16 mouse cellular contexts compared by ENCODE assay signal in the genomic region with DNA sequence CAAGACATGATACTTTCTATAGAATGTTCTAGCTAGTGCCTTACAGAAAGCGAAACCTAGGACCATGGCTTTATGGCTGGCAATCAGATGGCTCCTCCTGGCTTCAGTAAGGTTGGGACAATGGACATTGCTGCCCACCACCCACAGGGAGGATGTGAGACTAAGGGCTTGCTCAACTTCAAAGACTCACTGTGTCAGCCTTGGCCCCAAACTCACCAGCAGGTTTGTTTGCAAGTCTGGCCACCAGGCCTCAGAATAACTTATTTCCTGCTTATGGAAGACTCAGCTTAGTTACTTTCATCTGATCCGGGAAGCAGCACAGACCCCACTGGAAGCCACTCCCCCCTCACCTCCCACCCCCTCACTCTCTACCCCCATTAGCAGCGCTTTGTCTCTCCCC. TPM values are rescaled to one million over a fixed set of nuclear protein-coding genes. Genes with fewer than 3 reads are reported as not detected.
DNase-seq lines count a peak whose midpoint lies in the region; ATAC-seq and TF ChIP-seq lines count a peak whose summit lies in the region.
"Had no signal": no experiment of that assay in that cellular context is flagged by ENCODE, and none has a peak within 500 bp of the region (broad histone marks: within the 10 kb centered on the region; RNA-seq: fewer than 3 reads in every experiment).

No protein-coding gene starts in this region.

- ATAC-seq in heart, embryonic 15.5 days (replicated peaks; ENCODE audit: insufficient number of reproducible peaks, insufficient read depth, low FRiP score, low read depth) = no peak
- ATAC-seq in common myeloid progenitor, adult 5-6 weeks (replicated peaks; ENCODE audit: low read depth, poor library complexity, severe bottlenecking) = 0 out of 2 replicates have a peak, but pooled peaks have one; percentile 39
- 0 out of 2 replicates have a peak, but pooled peaks have one; percentile 20 for ATAC-seq in megakaryocyte progenitor cell, adult 5-6 weeks (replicated peaks; ENCODE audit: poor library complexity)
- ATAC-seq: midbrain, embryonic 15.5 days had no signal

- no peaks in the 10 kb centered on the region for H3K9me3 ChIP-seq in heart, embryonic 15.5 days (replicated peaks)
- H3K9me3 ChIP-seq: embryonic facial prominence, embryonic 12.5 days; heart, embryonic 12.5 days; midbrain, embryonic 15.5 days had no signal

- no peak for DNase-seq in heart, postnatal 14 days
- DNase-seq in layer of hippocampus, adult 2 months (ENCODE audit: low spot score in 2 of 2) = no peak
- no peak for DNase-seq in layer of hippocampus, postnatal 36 days
- no peak for DNase-seq in c-Kit-positive CD71-positive TER-119-positive erythroid progenitor cells, embryonic 14.5 days (ENCODE audit: low spot score)
- DNase-seq: kidney, adult 18-20 months; thymus, postnatal 14 days had no signal

- 57% methylated on average over 3 of the region's 3 CpGs for WGBS in heart, embryonic 15.5 days

- peaks cover 5% of the 10 kb centered on the region; the same call in 1 of the 2 replicates for H3K27me3 ChIP-seq in heart, embryonic 15.5 days
- H3K27me3 ChIP-seq: embryonic facial prominence, embryonic 12.5 days; midbrain, embryonic 15.5 days had no signal

- no peak overlapping the region for H3K9ac ChIP-seq in heart, embryonic 15.5 days
- H3K9ac ChIP-seq: embryonic facial prominence, embryonic 12.5 days; heart, embryonic 12.5 days; midbrain, embryonic 15.5 days had no signal

- TF ChIP-seq CTCF in layer of hippocampus, adult 2 months (conservative IDR thresholded peaks at IDR 0.05) = 0 out of 2 replicates have a peak, but pooled peaks have one; percentile 2

- no peak overlapping the region for H3K4me2 ChIP-seq in heart, embryonic 15.5 days
- H3K4me2 ChIP-seq: embryonic facial prominence, embryonic 12.5 days; heart, embryonic 12.5 days; midbrain, embryonic 15.5 days had no signal

- peak overlapping the region; percentile 45; the same call in 1 of the 2 replicates for H3K27ac ChIP-seq in heart, embryonic 15.5 days
- H3K27ac ChIP-seq in layer of hippocampus, adult 2 months = peak overlapping the region; percentile 76
- H3K27ac ChIP-seq: embryonic facial prominence, embryonic 12.5 days; midbrain, embryonic 15.5 days had no signal

- H3K4me1 ChIP-seq in heart, embryonic 15.5 days (replicated peaks) = peaks cover 7% of the 10 kb centered on the region; the same call in 1 of the 2 replicates
- H3K4me1 ChIP-seq: midbrain, embryonic 15.5 days had no signal

- intact Hi-C loops in heart, postnatal 14 days (cut with DNase I) = no loop called here

- no peaks in the 10 kb centered on the region for H3K36me3 ChIP-seq in heart, embryonic 15.5 days
- H3K36me3 ChIP-seq: embryonic facial prominence, embryonic 12.5 days; heart, embryonic 12.5 days; midbrain, embryonic 15.5 days had no signal

- H3K4me3 ChIP-seq in heart, embryonic 15.5 days = no peak overlapping the region
- H3K4me3 ChIP-seq in layer of hippocampus, adult 2 months = no peak overlapping the region
- H3K4me3 ChIP-seq: embryonic facial prominence, embryonic 12.5 days; heart, embryonic 12.5 days; midbrain, embryonic 15.5 days had no signal

RNA-seq across cellular contexts. Expression of a gene that starts 12.0 kb away (rescaled TPM):
- 2.0 and 4.0 TPM in 2 replicates for polyA plus RNA-seq in heart, embryonic 15.5 days (2015; fragmentation: Nextera tagmentation; extraction: Ambion mirVana)
- total RNA-seq in heart, postnatal 14 days (2021) = 10 to 100 TPM in 1 of 2 experiments, 1 to 10 TPM in 1; 8.8 to 11.4 TPM
- total RNA-seq in layer of hippocampus, adult 2 months (2021) = 10 to 100 TPM; 11.7 to 13.4 TPM
- total RNA-seq in layer of hippocampus, postnatal 36 days (2021) = 10 to 100 TPM; 10.4 to 13.7 TPM
- total RNA-seq in common myeloid progenitor, adult 5-6 weeks (2017) = 0.09 and 0.53 TPM in 2 replicates
- total RNA-seq in megakaryocyte progenitor cell, adult 5-6 weeks (2015) = 0.07 and 0.10 TPM in 2 replicates
- 0.10 and 0.12 TPM in 2 replicates for total RNA-seq in megakaryocyte progenitor cell, adult 5-6 weeks (2017)
- total RNA-seq: MEL had no signal

RNA-seq across cellular contexts. Expression of a gene that starts 31.0 kb away (rescaled TPM):
- not detected in 2 replicates for polyA plus RNA-seq in heart, embryonic 15.5 days (2015; fragmentation: Nextera tagmentation; extraction: Ambion mirVana)
- total RNA-seq in heart, postnatal 14 days (2021) = under 1 TPM in 1 of 2 experiments, not detected in 1; 0.38 TPM
- total RNA-seq in layer of hippocampus, adult 2 months (2021) = not detected
- total RNA-seq in layer of hippocampus, postnatal 36 days (2021) = under 1 TPM in 1 of 2 experiments, not detected in 1; 0.62 TPM
- total RNA-seq in common myeloid progenitor, adult 5-6 weeks (2017) = not detected in 2 replicates
- not detected in 2 replicates for total RNA-seq in megakaryocyte progenitor cell, adult 5-6 weeks (2015)
- not detected in 2 replicates for total RNA-seq in megakaryocyte progenitor cell, adult 5-6 weeks (2017)
- total RNA-seq: MEL had no signal
- polyA plus RNA-seq: embryonic facial prominence, embryonic 12.5 days; forebrain, embryonic 11.5 days; heart, embryonic 12.5 days; limb, embryonic 14.5 days; midbrain, embryonic 15.5 days; neural tube, embryonic 14.5 days had no signal
